Mouse (Mus musculus) layer of hippocampus, adult 18-20 months (tissue): ENCODE measurements around the gene Itgam. TPM values are rescaled to one million over a fixed set of nuclear protein-coding genes. Genes with fewer than 3 reads are reported as not detected.
"Not testable (repeated sequence)": the region's sequence is repeated elsewhere in the genome, so short reads cannot be mapped to it uniquely, and the experiment has no call there.

Experiments used
- DNase-seq, 2 experiments: peaks; one replicate each; pipeline ENCODE4 v3.0.0; 2022; ENCODE audit warnings: low spot score in 2 of 2
- total RNA-seq, 2 experiments: library from RNA; stranded (reverse); gene quantifications; 2 replicates each; pipeline ENCODE4 v1.2.3; 2021

Gene Itgam
- total RNA-seq, 2 experiments from 2014 or later, result 11.0 to 11.2 TPM

GRCm38 (mm10) chr7:128128741-128129720 lies 66.6 kb downstream of the Itgam start, which contains the start of gene Itgax:
TSS of gene Itgax (plus strand) at chr7:128129547.
- no peak for DNase-seq

GRCm38 (mm10) chr7:128132148-128132547 lies 69.7 kb downstream of the Itgam start:
- no peak for DNase-seq

GRCm38 (mm10) chr7:128133596-128133995 lies 71.2 kb downstream of the Itgam start:
- DNase-seq, result no peak

GRCm38 (mm10) chr7:128136927-128137326 lies 74.5 kb downstream of the Itgam start:
- no peak for DNase-seq

- DNase-seq, result peak in 1 of 2 experiments; percentile 8
These were observed 77.2 kb downstream of the Itgam start for GRCm38 (mm10) chr7:128139611-128140010.

GRCm38 (mm10) chr7:128150970-128151369 lies 88.5 kb downstream of the Itgam start:
- DNase-seq, result no peak

GRCm38 (mm10) chr7:128154076-128154475 lies 91.6 kb downstream of the Itgam start, which contains the start of gene Itgad:
TSS of gene Itgad (plus strand) at chr7:128154376.
- no peak for DNase-seq

- no peak for DNase-seq
These were observed 92.5 kb downstream of the Itgam start for GRCm38 (mm10) chr7:128154924-128155323.

- not testable (repeated sequence) for DNase-seq
These were observed 96.4 kb downstream of the Itgam start for GRCm38 (mm10) chr7:128158688-128159354.

- no peak for DNase-seq
These were observed 101.6 kb downstream of the Itgam start for GRCm38 (mm10) chr7:128164001-128164400.

GRCm38 (mm10) chr7:128166391-128166790 lies 104.0 kb downstream of the Itgam start:
- no peak for DNase-seq

Other genes starting within 250 kb of the Itgam start
- 10 to 100 TPM; 65.6 to 68.6 TPM for gene Stx4a, start 238.3 kb upstream of the Itgam start, total RNA-seq
- 100 to 1,000 TPM; 335 to 338 TPM for gene Stx1b, start 238.1 kb upstream of the Itgam start, total RNA-seq
- 10 to 100 TPM; 34.6 to 35.9 TPM for gene Zfp646, start 186.4 kb upstream of the Itgam start, total RNA-seq
- gene Zfp668, start 185.8 kb upstream of the Itgam start, total RNA-seq, result 10 to 100 TPM; 20.9 to 25.7 TPM
- 1 to 10 TPM; 2.8 to 3.3 TPM for gene Prss53, start 171.7 kb upstream of the Itgam start, total RNA-seq
- gene Gm21974, start 167.2 kb upstream of the Itgam start, total RNA-seq, result not detected
- gene Vkorc1, start 167.0 kb upstream of the Itgam start, total RNA-seq, result 10 to 100 TPM; 22.9 to 30.8 TPM
- gene Bckdk, start 158.6 kb upstream of the Itgam start, total RNA-seq, result 10 to 100 TPM; 41.4 to 42.4 TPM
- gene Kat8, start 150.1 kb upstream of the Itgam start, total RNA-seq, result 10 to 100 TPM; 29.8 to 30.9 TPM
- under 1 TPM; 0.25 to 0.46 TPM for gene Prss8, start 132.5 kb upstream of the Itgam start, total RNA-seq
- 10 to 100 TPM; 10.3 to 10.5 TPM for gene Prss36, start 115.9 kb upstream of the Itgam start, total RNA-seq
- 100 to 1,000 TPM; 279 to 285 TPM for gene Fus, start 95.2 kb upstream of the Itgam start, total RNA-seq
- 1 to 10 TPM; 2.1 to 3.2 TPM for gene Pycard, start 68.8 kb upstream of the Itgam start, total RNA-seq
- under 1 TPM; 0.32 to 0.58 TPM for gene Trim72, start 58.7 kb upstream of the Itgam start, total RNA-seq
- gene Gm49368, start within 50 bp of the Itgam start, total RNA-seq, result under 1 TPM in 1 of 2 experiments, not detected in 1; 0.25 TPM
- gene Itgax, start 66.9 kb downstream of the Itgam start, total RNA-seq, result under 1 TPM; 0.13 to 0.59 TPM
- gene Itgad, start 91.7 kb downstream of the Itgam start, total RNA-seq, result under 1 TPM; 0.20 to 0.71 TPM
- 1 to 10 TPM; 4.7 TPM for gene Cox6a2, start 143.7 kb downstream of the Itgam start, total RNA-seq
- gene Armc5, start 174.7 kb downstream of the Itgam start, total RNA-seq, result 10 to 100 TPM; 11.5 to 12.6 TPM
- gene 9130023H24Rik, start 175.4 kb downstream of the Itgam start, total RNA-seq, result 1 to 10 TPM; 3.3 TPM
- 10 to 100 TPM in 1 of 2 experiments, 1 to 10 TPM in 1; 9.2 to 12.0 TPM for gene Tgfb1i1, start 184.2 kb downstream of the Itgam start, total RNA-seq
- not detected for gene Slc5a2, start 203.0 kb downstream of the Itgam start, total RNA-seq
- 10 to 100 TPM; 24.0 to 25.9 TPM for gene BC017158, start 235.5 kb downstream of the Itgam start, total RNA-seq